Mouse (Mus musculus): ENCODE data around the gene Slc6a13.

- TF ChIP-seq CTCF (IDR thresholded peaks at IDR 0.05; ENCODE audit: borderline replicate concordance, extremely low read depth, insufficient read depth, insufficient read length) (no peak), POLR2A (IDR thresholded peaks at IDR 0.05; ENCODE audit: borderline replicate concordance, extremely low read depth, insufficient read depth, insufficient read length, poor library complexity, severe bottlenecking) (no peak)
Observed at GRCm38 (mm10) chr6:121261233-121261632, 38.8 kb upstream of the Slc6a13 start.

Measured in brain, embryonic 14.5 days (tissue).